Mouse (Mus musculus) neutrophil, adult 5-6 weeks (primary cell): Measurements from ENCODE around the gene Stom. TPM values are rescaled to one million over a fixed set of nuclear protein-coding genes. Genes with fewer than 3 reads are reported as not detected.

Experiments
- ATAC-seq: fragments of 151-379, 151-347 bp; 2 replicates; pipeline ENCODE4 v1.8.0; 2017; ENCODE audit warnings: mild to moderate bottlenecking, moderate TSS enrichment; ENCODE audit not compliant: insufficient number of reproducible peaks, poor library complexity, low FRiP score, severe bottlenecking; ENCODE audit errors: extremely low read depth
- total RNA-seq: library from RNA; stranded (forward); fragments of 200-1000 nt; gene quantifications from 2 replicates; pipeline ENCODE4 v1.2.3, GENCODE M21; 2017

Gene Stom
- total RNA-seq, 1 experiment from 2014 or later: 14.0 TPM

GRCm38 (mm10) chr2:35282214-35282613, 54.6 kb downstream of the Stom start:
- ATAC-seq: no peak

GRCm38 (mm10) chr2:35280001-35280400, 56.8 kb downstream of the Stom start:
- ATAC-seq: no peak

DNA sequence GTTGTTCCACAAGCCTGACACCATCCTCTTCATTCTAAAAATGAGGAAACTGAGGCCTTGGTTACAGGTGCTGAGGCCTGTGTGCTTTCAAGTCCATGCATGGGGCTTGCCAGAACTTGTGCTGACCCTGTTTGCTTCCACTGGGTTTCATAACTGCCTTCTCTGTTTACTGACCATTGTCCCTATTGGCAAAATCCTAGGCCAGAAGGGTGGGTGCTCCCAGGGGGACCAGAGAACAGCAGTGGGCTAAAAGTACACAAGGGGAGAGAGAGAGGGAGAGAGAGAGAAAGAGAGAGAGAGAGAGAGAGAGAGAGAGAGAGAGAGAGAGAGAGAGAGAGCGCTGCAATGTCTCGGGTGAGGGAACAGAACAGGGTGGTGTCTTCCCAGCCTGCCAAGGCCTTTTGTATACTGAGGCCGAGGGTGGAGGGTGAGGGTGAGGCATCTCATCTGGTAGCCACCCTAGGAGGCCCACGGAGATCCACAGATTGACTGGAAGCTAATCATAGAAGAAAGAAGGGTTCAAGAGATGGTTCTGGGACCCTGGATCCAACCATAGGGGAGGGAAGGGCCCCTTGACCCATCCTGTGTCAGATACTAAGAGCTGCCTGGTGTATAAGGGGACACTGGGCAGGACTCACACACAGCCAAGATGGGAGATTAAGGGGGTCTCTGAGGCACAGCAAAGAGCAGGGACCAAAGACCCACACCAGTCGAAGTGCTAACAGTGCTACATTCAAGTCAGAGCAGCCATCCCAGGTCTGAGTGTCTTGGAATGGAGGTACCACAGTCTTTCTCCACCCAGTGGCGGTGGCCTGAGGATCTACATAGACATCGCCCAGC, 58.2 kb downstream of the Stom start:
- ATAC-seq: no peak

DNA sequence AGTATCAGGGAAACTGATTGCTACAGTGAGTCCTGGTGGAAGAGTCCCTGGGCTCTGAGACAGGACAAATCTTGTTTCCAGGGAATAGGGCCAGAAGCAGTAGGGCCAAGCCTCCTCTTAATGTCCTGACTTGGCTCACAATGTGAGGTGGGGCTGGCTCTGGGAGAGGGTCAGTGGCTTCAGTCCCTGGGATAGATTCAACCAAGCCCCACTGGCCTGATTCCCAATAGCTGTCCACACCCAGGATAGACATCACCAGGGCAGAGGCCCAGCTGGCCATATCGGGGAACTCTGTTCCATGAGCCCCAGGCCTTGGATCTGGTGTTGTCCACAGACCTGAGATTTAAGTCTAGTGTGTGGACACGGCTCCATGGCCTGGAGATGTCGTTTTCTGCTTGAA, 59.1 kb downstream of the Stom start:
- ATAC-seq: no peak

GRCm38 (mm10) chr2:35273536-35273935, 63.2 kb downstream of the Stom start:
- ATAC-seq: no peak

- ATAC-seq: no peak
These were observed 63.9 kb downstream of the Stom start for GRCm38 (mm10) chr2:35272881-35273280.

DNA sequence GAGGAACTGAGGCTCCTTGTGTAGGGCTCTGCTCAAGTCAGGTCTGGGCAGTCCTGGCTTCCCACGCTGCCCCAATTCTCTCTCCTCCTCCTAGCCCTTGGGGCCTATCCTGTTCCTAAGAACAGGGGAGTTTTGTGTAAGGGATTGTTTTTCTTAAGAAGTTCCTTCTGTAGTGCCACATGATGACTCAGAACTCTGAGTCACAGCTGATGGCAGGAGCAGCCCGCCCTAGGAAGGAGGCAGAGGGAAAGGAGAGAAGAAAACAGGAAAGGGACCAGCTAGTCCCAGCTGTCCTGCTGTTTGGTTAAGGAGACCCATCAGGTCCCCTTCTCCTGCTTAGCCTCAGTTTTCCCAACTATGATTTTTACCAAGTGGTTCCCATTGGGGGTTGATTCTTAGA, 65.0 kb downstream of the Stom start:
- no peak for ATAC-seq

DNA sequence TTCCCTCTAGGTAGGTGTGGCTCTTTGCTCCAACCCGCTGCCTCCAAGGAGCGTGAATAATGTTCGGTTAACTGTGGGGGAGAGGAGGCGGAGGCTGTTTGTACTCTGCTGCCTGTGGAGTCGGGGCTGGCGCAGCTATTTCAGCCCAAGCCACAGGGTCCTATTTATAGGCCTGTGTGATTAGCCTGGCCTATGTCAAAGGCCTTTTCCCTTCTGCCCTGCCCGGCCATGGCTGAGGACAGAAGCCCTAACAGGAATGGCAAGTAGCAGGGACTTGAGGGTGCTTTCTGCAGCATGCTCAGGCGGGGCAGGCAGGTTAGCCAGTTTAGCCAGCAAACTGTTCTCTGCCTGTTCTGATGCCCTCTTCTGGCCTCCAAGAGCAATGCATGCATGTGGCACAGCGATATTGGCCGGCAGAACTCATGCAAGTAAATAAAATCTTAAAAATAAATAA, 66.2 kb downstream of the Stom start:
- ATAC-seq: peak; percentile 73

DNA sequence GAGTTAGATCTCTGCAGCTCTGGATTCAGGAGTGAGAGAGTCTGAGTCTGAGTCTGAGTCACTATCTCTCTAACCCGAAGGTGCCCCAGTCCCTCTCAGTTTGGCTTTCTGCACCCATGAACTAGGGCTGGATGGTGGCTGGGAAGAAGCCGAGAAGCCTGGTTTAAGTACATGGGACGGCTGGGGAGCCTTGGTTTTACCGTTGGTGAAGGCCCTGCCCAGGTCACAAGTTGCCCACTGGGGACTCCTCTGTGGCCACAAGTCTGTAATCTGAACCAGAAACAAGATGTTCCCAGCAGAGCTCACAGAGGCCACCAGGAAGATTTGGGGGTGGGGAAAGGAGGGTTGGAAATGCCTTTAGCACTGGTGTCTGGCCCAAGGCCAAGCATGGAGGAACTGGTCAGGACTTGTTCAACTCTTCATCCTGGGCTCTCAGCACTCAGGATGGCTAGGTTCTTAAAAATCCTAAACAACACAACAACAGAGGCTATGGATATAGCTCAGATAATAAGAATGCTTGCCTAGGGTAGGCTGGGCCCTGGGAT, 67.0 kb downstream of the Stom start:
- no peak for ATAC-seq

DNA sequence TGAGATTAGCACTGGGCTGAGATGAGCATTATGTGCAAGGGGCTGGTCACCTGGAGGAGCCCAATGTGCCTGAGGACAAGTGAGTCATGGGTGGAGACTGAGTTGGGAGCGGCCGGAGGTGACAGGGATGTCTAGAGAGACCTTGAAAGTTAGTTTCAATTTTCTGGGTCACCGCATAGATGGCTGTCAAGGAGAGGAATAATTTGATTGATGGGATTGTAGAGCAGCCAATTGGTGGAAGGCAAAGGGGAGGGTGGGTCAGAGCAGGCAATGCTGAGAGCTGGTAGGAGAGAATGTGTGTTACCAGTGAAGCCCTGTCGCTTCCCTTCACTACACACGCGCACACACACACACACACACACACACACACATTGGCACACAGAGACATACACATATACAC, 67.6 kb downstream of the Stom start:
- ATAC-seq: no peak

- no peak for ATAC-seq
These were observed 68.8 kb downstream of the Stom start for GRCm38 (mm10) chr2:35267876-35268566.

- ATAC-seq: no peak
These were observed 69.5 kb downstream of the Stom start for GRCm38 (mm10) chr2:35267156-35267875.

- no peak for ATAC-seq
These were observed 70.4 kb downstream of the Stom start for GRCm38 (mm10) chr2:35266251-35266905.

DNA sequence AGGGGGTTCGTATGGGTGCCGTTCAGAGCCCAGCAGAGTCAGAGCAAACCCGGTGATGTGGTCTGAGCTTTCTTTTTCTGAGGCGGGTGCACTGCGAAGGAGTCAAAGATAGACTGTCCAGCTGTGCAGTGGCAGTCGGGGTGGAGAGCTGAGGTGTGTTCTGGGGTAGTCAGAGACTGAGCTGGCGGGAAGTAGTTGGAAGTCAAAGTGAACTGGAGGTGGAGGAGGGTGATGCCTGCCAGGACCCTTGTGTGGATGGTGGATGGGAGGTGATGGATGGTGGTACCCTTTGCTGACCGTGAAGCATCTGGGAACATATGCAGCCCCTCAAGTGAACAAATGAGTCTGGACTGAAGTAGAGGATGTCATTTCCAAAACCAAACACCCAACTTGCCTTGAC, 71.0 kb downstream of the Stom start:
- ATAC-seq: no peak

DNA sequence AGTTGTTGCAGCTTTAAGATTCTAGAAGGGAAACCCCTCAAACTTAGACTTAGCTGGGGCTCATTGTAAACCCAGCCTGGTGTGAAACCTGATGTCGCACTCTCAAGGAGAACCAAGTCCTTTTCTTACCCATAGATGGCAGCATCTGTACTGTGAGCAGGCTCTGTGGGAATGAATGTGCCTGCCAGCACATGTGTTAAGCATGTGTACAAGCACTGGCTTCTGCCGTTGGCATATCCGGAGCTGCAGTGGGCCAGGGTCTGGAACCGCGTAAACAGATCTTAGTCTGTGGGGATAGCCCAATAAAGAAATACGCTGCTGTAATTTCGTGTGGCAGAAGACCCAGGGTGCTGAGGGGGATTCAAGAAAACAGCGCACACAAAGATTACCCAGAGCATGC, 71.5 kb downstream of the Stom start:
- ATAC-seq: peak; percentile 74

DNA sequence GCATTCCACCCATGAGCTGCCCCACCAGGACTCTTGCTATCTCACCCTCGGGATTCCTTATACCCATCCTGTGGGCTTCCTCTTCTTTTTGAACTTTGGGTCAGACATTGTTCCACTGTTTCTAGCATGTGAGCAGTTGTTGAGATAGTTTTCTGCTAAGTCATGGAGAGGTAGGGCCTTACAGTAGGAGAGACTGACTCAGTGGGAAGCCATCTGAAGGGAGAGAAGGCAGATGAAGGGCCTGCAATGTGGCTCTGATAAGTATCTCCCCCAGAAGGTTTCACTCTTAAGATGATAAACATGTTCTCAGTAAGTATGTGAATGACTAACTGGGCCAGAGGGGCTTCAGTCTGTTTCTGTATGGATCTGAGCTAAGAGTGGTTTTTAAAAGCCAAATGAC, 72.7 kb downstream of the Stom start:
- ATAC-seq: no peak
